Mouse (Mus musculus) stomach, postnatal 0 days (tissue): ENCODE results near the gene Hacd2. TPM values are rescaled to one million over a fixed set of nuclear protein-coding genes. Genes with fewer than 3 reads are reported as not detected.
A peak's percentile ranks its signal among the peaks of the same experiment; 100 is the strongest.

ENCODE experiments used
- ATAC-seq: fragments of 200-750 bp; cut with Nextera tagmentation; 2 replicates; pipeline ENCODE4 v1.8.0; 2017; ENCODE audit not compliant: low FRiP score, low TSS enrichment
- DNase-seq: peaks from one replicate; pipeline ENCODE4 v3.0.0-alpha.2; 2016; ENCODE audit warnings: low spot score
- H3K27ac ChIP-seq: fragments of 300-500 bp; sonication (generic); replicated peaks from 2 replicates; pipeline ENCODE4 v1.5.1; 2014; ENCODE audit warnings: mild to moderate bottlenecking, control low read depth
- H3K27me3 ChIP-seq: fragments of 300-500 bp; sonication (generic); 2 replicates; pipeline ENCODE4 v1.6.1; 2014; ENCODE audit warnings: low read length; ENCODE audit not compliant: control insufficient read depth, insufficient read depth
- H3K36me3 ChIP-seq: fragments of 300-500 bp; sonication (generic); 2 replicates; pipeline ENCODE4 v1.6.1; 2014; ENCODE audit warnings: low read length, mixed read lengths; ENCODE audit not compliant: control insufficient read depth, insufficient read depth
- H3K4me1 ChIP-seq: fragments of 300-500 bp; sonication (generic); replicated peaks from 2 replicates; pipeline ENCODE4 v1.6.1; 2014; ENCODE audit warnings: antibody characterized with exemption; ENCODE audit not compliant: control insufficient read depth, insufficient read depth
- H3K4me2 ChIP-seq: fragments of 300-500 bp; sonication (generic); replicated peaks from 2 replicates; pipeline ENCODE4 v1.6.1; 2014; ENCODE audit warnings: low read depth, mild to moderate bottlenecking, control low read depth, moderate library complexity
- H3K4me3 ChIP-seq: fragments of 300-500 bp; sonication (generic); 2 replicates; pipeline ENCODE4 v1.5.1; 2014; ENCODE audit warnings: low read depth, low read length, control low read depth
- H3K9ac ChIP-seq: fragments of 300-500 bp; sonication (generic); 2 replicates; pipeline ENCODE4 v1.6.1; 2014; ENCODE audit warnings: mild to moderate bottlenecking, low read length, control low read depth, mixed read lengths
- H3K9me3 ChIP-seq: fragments of 300-500 bp; sonication (generic); 2 replicates; pipeline ENCODE4 v1.6.1; 2016; ENCODE audit warnings: low read length; ENCODE audit not compliant: control insufficient read depth
- CTCF ChIP-seq: IDR thresholded peaks from 2 replicates; pipeline ENCODE4 v1.5.1; 2016; ENCODE audit warnings: antibody characterized with exemption, low read depth, mild to moderate bottlenecking, moderate library complexity
- EP300 ChIP-seq: optimal IDR thresholded peaks from 2 replicates; pipeline ENCODE3; 2016; ENCODE audit warnings: antibody characterized with exemption
- WGBS: fragments of 180-500 bp; shearing (Covaris S2); extraction: QIAGEN DNeasy Blood & Tissue Kit; methylation state at CpG from one replicate; pipeline ENCODE4 v1.1.7; 2014; 5-methylcytosine and 5-hydroxymethylcytosine counted together
- polyA plus RNA-seq: library from polyadenylated mRNA; unstranded; fragments of >200 nt; fragmentation: Nextera tagmentation; extraction: Ambion mirVana; gene quantifications from 2 replicates; pipeline ENCODE4 v1.2.1, GENCODE M21; 2015

Gene Hacd2
- polyA plus RNA-seq, 1 experiment from 2014 or later, result 99.6 TPM

- H3K4me1 ChIP-seq, result no peaks in the 10 kb centered on the region
- H3K36me3 ChIP-seq, result no peaks in the 10 kb centered on the region
- no peak overlapping the region for H3K4me2 ChIP-seq
- TF ChIP-seq CTCF (no peak), EP300 (no peak)
- no peak overlapping the region for H3K9ac ChIP-seq
- ATAC-seq (no peak), DNase-seq (no peak)
- no peak overlapping the region for H3K4me3 ChIP-seq
- no peaks in the 10 kb centered on the region for H3K9me3 ChIP-seq
- no peaks in the 10 kb centered on the region for H3K27me3 ChIP-seq
- no peak overlapping the region for H3K27ac ChIP-seq
These were observed 13.8 kb upstream of the Hacd2 start for GRCm38 (mm10) chr16:35008447-35008846.

DNA sequence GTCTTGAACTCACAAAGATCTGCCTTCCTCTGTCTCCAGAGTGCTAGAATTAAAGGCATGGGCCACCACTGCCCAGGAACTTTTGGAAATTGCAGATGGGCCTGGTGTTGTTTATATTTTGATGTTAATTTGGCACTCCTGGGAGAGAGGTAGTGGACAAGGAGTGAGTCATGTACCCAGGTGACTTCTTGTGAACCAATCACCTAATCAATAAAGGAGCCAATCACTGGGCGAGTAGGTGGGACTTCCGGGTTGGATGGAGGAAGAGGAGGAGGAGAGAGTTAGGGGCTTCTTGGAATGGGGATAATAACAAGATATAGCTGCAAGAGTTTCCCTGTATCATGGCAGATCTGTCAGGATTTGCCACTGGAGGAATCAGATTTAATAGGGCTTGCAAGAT, 8.7 kb upstream of the Hacd2 start:
- Histone ChIP-seq H3K4me3 (no peak overlapping the region), H3K9me3 (no peaks in the 10 kb centered on the region), H3K4me1 (no peaks in the 10 kb centered on the region), H3K4me2 (no peak overlapping the region), H3K27ac (no peak overlapping the region), H3K27me3 (no peaks in the 10 kb centered on the region), H3K9ac (no peak overlapping the region), H3K36me3 (no peaks in the 10 kb centered on the region)
- DNase-seq (no peak), ATAC-seq (no peak)
- WGBS, result 70% methylated on average over 2 of the region's 2 CpGs
- TF ChIP-seq CTCF (no peak), EP300 (no peak)

DNA sequence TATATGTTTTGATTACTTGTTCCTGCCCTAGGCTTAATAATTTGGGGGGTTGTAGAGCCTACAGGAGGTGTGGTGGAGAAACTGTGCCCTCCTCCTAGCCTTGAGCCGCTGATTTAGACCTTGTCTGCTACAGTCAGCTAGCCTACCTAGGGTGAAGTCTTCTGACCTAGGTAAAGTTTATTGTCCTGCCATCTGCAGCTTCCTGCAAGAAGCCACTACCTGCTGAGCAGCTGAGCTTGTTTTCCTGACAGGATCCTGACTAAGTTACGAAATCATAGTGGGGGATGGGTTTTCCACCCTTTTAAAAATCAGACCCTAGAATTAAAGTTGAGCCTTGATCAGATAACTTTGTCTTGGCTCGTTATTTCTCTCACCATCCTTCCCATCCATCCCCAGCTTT, 5.7 kb upstream of the Hacd2 start:
- Histone ChIP-seq H3K36me3 (no peaks in the 10 kb centered on the region), H3K4me1 (no peaks in the 10 kb centered on the region), H3K9ac (no peak overlapping the region), H3K27ac (no peak overlapping the region), H3K4me2 (no peak overlapping the region), H3K4me3 (no peak overlapping the region), H3K27me3 (no peaks in the 10 kb centered on the region), H3K9me3 (no peaks in the 10 kb centered on the region)
- DNase-seq (no peak), ATAC-seq (no peak)
- TF ChIP-seq CTCF (no peak), EP300 (no peak)
- WGBS, result 73% methylated on average over 3 of the region's 3 CpGs

GRCm38 (mm10) chr16:35018470-35018974, 3.7 kb upstream of the Hacd2 start:
- TF ChIP-seq CTCF (no peak), EP300 (no peak)
- no peaks in the 10 kb centered on the region for H3K27me3 ChIP-seq
- H3K4me3 ChIP-seq, result no peak overlapping the region
- no peaks in the 10 kb centered on the region for H3K9me3 ChIP-seq
- DNase-seq, result no peak
- no peaks in the 10 kb centered on the region for H3K4me1 ChIP-seq
- no peak overlapping the region for H3K27ac ChIP-seq
- WGBS, result 74% methylated on average over 1 of the region's 1 CpGs
- H3K9ac ChIP-seq, result no peak overlapping the region
- no peak for ATAC-seq
- no peaks in the 10 kb centered on the region for H3K36me3 ChIP-seq
- H3K4me2 ChIP-seq, result no peak overlapping the region

DNA sequence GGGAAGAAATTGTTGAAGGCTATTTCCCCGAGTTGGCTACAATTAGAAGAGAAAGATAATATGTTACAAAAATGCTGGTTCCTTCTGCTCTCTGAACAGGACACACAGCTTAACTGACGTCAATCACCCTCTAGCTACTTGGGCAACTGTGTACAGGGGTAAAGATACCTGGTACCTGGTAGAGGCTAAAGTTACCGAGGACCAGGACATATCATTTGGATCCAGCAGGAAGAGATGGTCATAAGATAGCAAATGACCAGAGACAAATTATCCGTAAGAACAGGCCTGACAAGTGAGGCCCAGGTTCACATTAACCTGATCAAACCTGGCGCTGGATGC, 356 bp upstream of the Hacd2 start:
- ATAC-seq (no peak), DNase-seq (no peak)
- no peaks in the 10 kb centered on the region for H3K36me3 ChIP-seq
- WGBS, result 54% methylated on average over 5 of the region's 5 CpGs
- no peak overlapping the region for H3K9ac ChIP-seq
- H3K4me1 ChIP-seq, result no peaks in the 10 kb centered on the region
- peak overlapping the region; percentile 90 for H3K4me3 ChIP-seq
- peak overlapping the region; percentile 74 for H3K4me2 ChIP-seq
- no peaks in the 10 kb centered on the region for H3K27me3 ChIP-seq
- H3K27ac ChIP-seq, result peak overlapping the region; percentile 49; the same call in 1 of the 2 replicates
- TF ChIP-seq CTCF (no peak), EP300 (no peak)
- H3K9me3 ChIP-seq, result no peaks in the 10 kb centered on the region

- TF ChIP-seq CTCF, result no peak
- TF ChIP-seq EP300, result no peak
- Histone ChIP-seq H3K9me3 (no peaks in the 10 kb centered on the region), H3K36me3 (no peaks in the 10 kb centered on the region), H3K27me3 (no peaks in the 10 kb centered on the region), H3K9ac (peak overlapping the region; percentile 86), H3K4me2 (peak overlapping the region; percentile 74), H3K27ac (peak overlapping the region; percentile 84), H3K4me3 (peak overlapping the region; percentile 90), H3K4me1 (no peaks in the 10 kb centered on the region)
- ATAC-seq, result no peak
- no peak for DNase-seq
- 11% methylated on average over 8 of the region's 8 CpGs for WGBS
These were observed 1.0 kb downstream of the Hacd2 start for GRCm38 (mm10) chr16:35023138-35023735.
